Mouse (Mus musculus): ENCODE measurements around the gene Adamts9.

Adamts9 gene

GRCm38 (mm10) chr6:92943057-92943781 is at the start of gene Adamts9:
Adamts9 (minus strand) TSS chr6:92943492.
- DNase-seq (ENCODE audit: low spot score in 2 of 2) = peak; percentile 30 to 45

- no peak for DNase-seq (ENCODE audit: low spot score in 2 of 2)
These were observed 48.3 kb upstream of the Adamts9 start for GRCm38 (mm10) chr6:92991616-92992015.

GRCm38 (mm10) chr6:92988620-92988998 is 45.3 kb upstream of the Adamts9 start:
- no peak for DNase-seq (ENCODE audit: low spot score in 2 of 2)

- no peak for DNase-seq (ENCODE audit: low spot score in 2 of 2)
These were observed 44.7 kb upstream of the Adamts9 start for GRCm38 (mm10) chr6:92987846-92988619.

- DNase-seq (ENCODE audit: low spot score in 2 of 2) = no peak
These were observed 44.1 kb upstream of the Adamts9 start for GRCm38 (mm10) chr6:92987366-92987765.

- DNase-seq (ENCODE audit: low spot score in 2 of 2) = peak in 1 of 2 experiments; percentile 10
These were observed 40.1 kb upstream of the Adamts9 start for GRCm38 (mm10) chr6:92983421-92983820.

GRCm38 (mm10) chr6:92981451-92982186 is 38.3 kb upstream of the Adamts9 start:
- no peak for DNase-seq (ENCODE audit: low spot score in 2 of 2)

GRCm38 (mm10) chr6:92973340-92973739 is 30.0 kb upstream of the Adamts9 start:
- no peak for DNase-seq (ENCODE audit: low spot score in 2 of 2)

GRCm38 (mm10) chr6:92968718-92969117 is 25.4 kb upstream of the Adamts9 start:
- no peak for DNase-seq (ENCODE audit: low spot score in 2 of 2)

GRCm38 (mm10) chr6:92968216-92968615 is 24.9 kb upstream of the Adamts9 start:
- DNase-seq (ENCODE audit: low spot score in 2 of 2) = no peak

- no peak for DNase-seq (ENCODE audit: low spot score in 2 of 2)
These were observed 19.7 kb upstream of the Adamts9 start for GRCm38 (mm10) chr6:92962966-92963365.

GRCm38 (mm10) chr6:92960997-92961396 is 17.7 kb upstream of the Adamts9 start:
- no peak for DNase-seq (ENCODE audit: low spot score in 2 of 2)

- no peak for DNase-seq (ENCODE audit: low spot score in 2 of 2)
These were observed 16.1 kb upstream of the Adamts9 start for GRCm38 (mm10) chr6:92959416-92959815.

- no peak for DNase-seq (ENCODE audit: low spot score in 2 of 2)
These were observed 4.2 kb upstream of the Adamts9 start for GRCm38 (mm10) chr6:92947337-92948042.

GRCm38 (mm10) chr6:92944711-92945110 is 1.4 kb upstream of the Adamts9 start:
- DNase-seq (ENCODE audit: low spot score in 2 of 2) = no peak

- no peak for DNase-seq (ENCODE audit: low spot score in 2 of 2)
These were observed 875 bp upstream of the Adamts9 start for GRCm38 (mm10) chr6:92944048-92944685.

GRCm38 (mm10) chr6:92941756-92942420 is 1.4 kb downstream of the Adamts9 start:
- no peak for DNase-seq (ENCODE audit: low spot score in 2 of 2)

- peak; percentile 41 to 58 for DNase-seq (ENCODE audit: low spot score in 2 of 2)
These were observed 2.0 kb downstream of the Adamts9 start for GRCm38 (mm10) chr6:92941281-92941731.

GRCm38 (mm10) chr6:92940191-92941131 is 2.8 kb downstream of the Adamts9 start:
- no peak for DNase-seq (ENCODE audit: low spot score in 2 of 2)
